Comparison of ENCODE assay signal across 24 mouse cellular contexts in the genomic region with DNA sequence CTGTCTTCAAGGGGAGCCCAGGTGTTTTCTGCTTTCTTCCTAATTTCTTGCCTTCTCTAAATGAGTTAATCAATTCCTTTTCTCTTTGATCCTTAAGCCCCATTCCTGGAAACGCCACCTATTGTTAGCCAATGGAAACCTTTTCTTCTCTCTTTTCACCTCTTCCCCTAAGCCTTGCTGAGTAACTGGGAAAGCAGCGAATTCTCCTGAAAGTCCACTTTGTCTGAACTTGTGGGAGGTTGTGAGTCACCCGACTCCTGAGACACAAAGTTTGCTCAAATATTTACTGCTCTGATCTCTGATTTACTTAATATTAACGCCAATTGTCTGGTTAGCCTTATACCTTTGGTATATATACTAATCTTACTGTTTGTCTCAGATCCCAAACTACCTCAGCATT.
DNase-seq lines count a peak whose midpoint lies in the region; ATAC-seq lines count a peak whose summit lies in the region.
"Had no signal": no experiment of that assay in that cellular context is flagged by ENCODE, and none has a peak within 500 bp of the region (broad histone marks: within the 10 kb centered on the region; RNA-seq: fewer than 3 reads in every experiment).

No protein-coding gene starts in this region.

- no peak overlapping the region for H3K9ac ChIP-seq in embryonic facial prominence, embryonic 15.5 days
- no peak overlapping the region for H3K9ac ChIP-seq in stomach, embryonic 14.5 days (replicated peaks; ENCODE audit: low read depth, low read length)
- H3K9ac ChIP-seq: embryonic facial prominence, embryonic 13.5 days; hindbrain, embryonic 12.5 days; limb, embryonic 13.5 days; liver, embryonic 13.5 days; midbrain, embryonic 12.5 days had no signal

- no peak overlapping the region for H3K4me2 ChIP-seq in embryonic facial prominence, embryonic 15.5 days (replicated peaks)
- no peak overlapping the region for H3K4me2 ChIP-seq in stomach, embryonic 14.5 days (replicated peaks; ENCODE audit: low read depth, low read length)
- H3K4me2 ChIP-seq: embryonic facial prominence, embryonic 13.5 days; hindbrain, embryonic 12.5 days; limb, embryonic 13.5 days; liver, embryonic 13.5 days; midbrain, embryonic 12.5 days had no signal

- H3K27me3 ChIP-seq in embryonic facial prominence, embryonic 15.5 days = no peaks in the 10 kb centered on the region
- H3K27me3 ChIP-seq in embryonic facial prominence, embryonic 10.5 days (replicated peaks; ENCODE audit: low read depth, poor library complexity, severe bottlenecking) = no peaks in the 10 kb centered on the region
- H3K27me3 ChIP-seq in stomach, embryonic 14.5 days (ENCODE audit: control insufficient read depth, insufficient read depth, low read length) = no peaks in the 10 kb centered on the region
- H3K27me3 ChIP-seq: embryonic facial prominence, embryonic 13.5 days; hindbrain, embryonic 12.5 days; liver, embryonic 13.5 days; midbrain, embryonic 12.5 days had no signal

- no peaks in the 10 kb centered on the region for H3K36me3 ChIP-seq in embryonic facial prominence, embryonic 15.5 days
- H3K36me3 ChIP-seq in embryonic facial prominence, embryonic 10.5 days (replicated peaks) = no peaks in the 10 kb centered on the region
- H3K36me3 ChIP-seq in stomach, embryonic 14.5 days (ENCODE audit: control insufficient read depth, insufficient read depth, low read length) = no peaks in the 10 kb centered on the region
- H3K36me3 ChIP-seq: embryonic facial prominence, embryonic 13.5 days; hindbrain, embryonic 12.5 days; limb, embryonic 13.5 days; liver, embryonic 13.5 days; midbrain, embryonic 12.5 days had no signal

- ATAC-seq in embryonic facial prominence, embryonic 15.5 days (ENCODE audit: insufficient number of reproducible peaks, low FRiP score, low TSS enrichment, low read depth) = no peak
- ATAC-seq in stomach, embryonic 14.5 days (ENCODE audit: insufficient number of reproducible peaks, insufficient read depth, low FRiP score, low read depth) = no peak
- ATAC-seq in granulocyte monocyte progenitor cell, adult 5-6 weeks (replicated peaks; ENCODE audit: poor library complexity, severe bottlenecking) = no peak
- ATAC-seq: forebrain, embryonic 16.5 days had no signal

- H3K9me3 ChIP-seq in embryonic facial prominence, embryonic 15.5 days (replicated peaks) = no peaks in the 10 kb centered on the region
- no peaks in the 10 kb centered on the region for H3K9me3 ChIP-seq in embryonic facial prominence, embryonic 10.5 days
- H3K9me3 ChIP-seq in stomach, embryonic 14.5 days (ENCODE audit: control insufficient read depth, low read depth, low read length) = no peaks in the 10 kb centered on the region
- H3K9me3 ChIP-seq: embryonic facial prominence, embryonic 13.5 days; hindbrain, embryonic 12.5 days; limb, embryonic 13.5 days; liver, embryonic 13.5 days; midbrain, embryonic 12.5 days had no signal

- WGBS in embryonic facial prominence, embryonic 15.5 days = 24% methylated on average over 4 of the region's 4 CpGs
- 34% methylated on average over 4 of the region's 4 CpGs for WGBS in embryonic facial prominence, embryonic 10.5 days
- WGBS in stomach, embryonic 14.5 days = 34% methylated on average over 4 of the region's 4 CpGs

- no peak overlapping the region for H3K4me3 ChIP-seq in embryonic facial prominence, embryonic 15.5 days (replicated peaks)
- no peak overlapping the region for H3K4me3 ChIP-seq in embryonic facial prominence, embryonic 10.5 days
- H3K4me3 ChIP-seq in stomach, embryonic 14.5 days (ENCODE audit: low read depth, low read length) = no peak overlapping the region
- H3K4me3 ChIP-seq: embryonic facial prominence, embryonic 13.5 days; heart, adult 2 months; hindbrain, embryonic 12.5 days; limb, embryonic 13.5 days; liver, embryonic 13.5 days; midbrain, embryonic 12.5 days had no signal

- no peak for DNase-seq in embryonic facial prominence, embryonic 10.5 days (ENCODE audit: low spot score)
- DNase-seq in 3134 (ENCODE audit: extremely low read depth, insufficient read length, low spot score) = peak; percentile 10
- peak; percentile 61 for DNase-seq in NIH3T3 (ENCODE audit: low read depth)
- DNase-seq in MN1 (ENCODE audit: low spot score) = no peak
- DNase-seq in heart, adult 8-10 months (ENCODE audit: low spot score) = no peak
- DNase-seq: adrenal gland, adult 2 months; cerebellum, adult 11-12 months; cerebellum, postnatal 10 days; gastrocnemius, postnatal 25 days; heart, adult 2 months; kidney, adult 8-10 months; kidney, postnatal 14 days; liver, embryonic 13.5 days; lung, adult 2 months; lung, postnatal 14 days; thymus, postnatal 36 days had no signal

- peak overlapping the region; percentile 60 for H3K27ac ChIP-seq in embryonic facial prominence, embryonic 15.5 days (replicated peaks)
- H3K27ac ChIP-seq in embryonic facial prominence, embryonic 10.5 days (replicated peaks) = no peak overlapping the region
- H3K27ac ChIP-seq in stomach, embryonic 14.5 days (ENCODE audit: low read length) = peak overlapping the region; percentile 21; the same call in 1 of the 2 replicates
- H3K27ac ChIP-seq: embryonic facial prominence, embryonic 13.5 days; heart, adult 2 months; hindbrain, embryonic 12.5 days; limb, embryonic 13.5 days; liver, embryonic 13.5 days; midbrain, embryonic 12.5 days had no signal

- H3K4me1 ChIP-seq in embryonic facial prominence, embryonic 15.5 days = no peaks in the 10 kb centered on the region
- peaks cover 3% of the 10 kb centered on the region for H3K4me1 ChIP-seq in embryonic facial prominence, embryonic 10.5 days
- H3K4me1 ChIP-seq in stomach, embryonic 14.5 days (ENCODE audit: control insufficient read depth, insufficient read depth, low read length) = no peaks in the 10 kb centered on the region
- H3K4me1 ChIP-seq: embryonic facial prominence, embryonic 13.5 days; hindbrain, embryonic 12.5 days; limb, embryonic 13.5 days; liver, embryonic 13.5 days; midbrain, embryonic 12.5 days had no signal

Comparison
In these comparisons a context has a peak if more than half of its experiments do, and no peak if none do; other contexts are left out.
1. DNase-seq: peak in 3134 (single experiment) and NIH3T3 (single experiment); none in embryonic facial prominence, embryonic 10.5 days (single experiment), MN1 (single experiment) and heart, adult 8-10 months (single experiment).